Mouse (Mus musculus) spleen, adult 2 months (tissue): Measurements from ENCODE around the gene Slc46a1.

ENCODE experiments used
- CTCF ChIP-seq: fragments of 200-500 bp; IDR thresholded peaks from 2 replicates; pipeline ENCODE4 v1.5.1; 2011; ENCODE audit warnings: mild to moderate bottlenecking, inconsistent platforms; ENCODE audit not compliant: insufficient read depth, insufficient read length, insufficient replicate concordance; ENCODE audit errors: extremely low read depth
- POLR2A ChIP-seq: fragments of 200-500 bp; IDR thresholded peaks from 2 replicates; pipeline ENCODE4 v1.6.1; 2011; ENCODE audit warnings: low read depth, low read length, inconsistent platforms

DNA sequence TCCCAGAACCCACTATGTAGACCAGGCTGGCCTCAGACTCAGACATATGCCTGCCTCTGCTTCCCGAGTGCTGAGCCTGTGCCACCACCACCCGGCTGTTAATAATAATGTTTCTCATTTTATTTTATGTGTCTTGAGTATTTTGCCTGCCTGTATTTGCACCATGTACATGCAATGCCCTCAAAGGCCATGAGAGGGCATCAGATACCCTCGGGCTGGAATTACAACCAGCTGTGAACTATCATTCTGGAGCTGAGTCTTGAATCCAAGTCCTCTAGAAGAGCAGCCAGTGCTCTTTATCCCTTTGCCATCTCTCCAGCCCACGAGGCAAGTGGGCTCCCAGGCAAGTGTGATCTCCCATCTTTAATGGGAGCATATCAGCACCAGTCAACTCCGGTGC is 10.2 kb upstream of the Slc46a1 start:
- TF ChIP-seq CTCF = peak; percentile 27; the same call in 1 of the 2 replicates
- no peak for TF ChIP-seq POLR2A
